In the genomic region with DNA sequence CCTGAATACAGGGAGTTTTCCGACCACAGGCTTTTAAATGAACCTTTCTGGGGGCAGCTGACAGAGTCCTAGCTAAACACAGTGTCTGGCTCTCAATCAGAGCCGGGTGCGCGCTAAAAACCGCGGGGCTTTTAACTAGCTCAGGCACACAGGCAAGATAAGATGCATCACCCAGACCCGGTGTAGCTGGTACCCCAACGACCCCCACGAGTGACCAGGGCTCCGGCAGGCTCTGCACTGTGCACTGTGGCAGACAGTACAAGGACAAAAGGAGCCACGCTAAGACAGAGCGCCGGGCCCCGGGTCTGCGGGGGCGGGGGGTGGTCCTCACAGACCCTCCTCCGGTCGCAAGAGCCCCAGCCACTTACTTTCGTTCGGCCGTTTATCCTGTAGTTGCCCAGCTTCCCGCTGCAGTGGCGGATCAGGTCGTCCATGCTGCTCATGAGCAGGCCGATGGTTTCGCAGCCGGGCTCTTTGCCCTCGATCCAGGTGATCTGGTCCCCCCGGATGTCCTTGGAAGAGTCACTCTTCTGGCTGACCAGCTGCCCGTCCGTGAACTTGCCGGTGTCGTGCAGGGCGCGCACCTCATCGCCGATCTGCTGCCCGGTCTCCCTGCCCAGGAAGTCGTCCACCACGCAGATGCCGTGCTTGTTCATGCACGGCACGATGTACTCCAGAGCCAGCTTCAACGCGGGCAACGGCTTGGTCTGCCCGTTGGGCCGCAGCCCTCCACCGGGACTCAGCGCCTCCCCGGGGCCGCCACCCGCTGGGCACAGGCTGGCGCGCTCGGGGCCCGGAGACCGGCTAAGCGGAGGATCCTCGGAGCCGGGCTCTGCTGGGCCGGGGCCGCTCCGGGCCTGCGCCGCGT, we compare ENCODE assay signal across 8 mouse cellular contexts. TPM values are rescaled to one million over a fixed set of nuclear protein-coding genes. Genes with fewer than 3 reads are reported as not detected.
DNase-seq lines count a peak whose midpoint lies in the region; ATAC-seq and TF ChIP-seq lines count a peak whose summit lies in the region.

No protein-coding gene starts in this region.

- H3K36me3 ChIP-seq in intestine, postnatal 0 days (ENCODE audit: control insufficient read depth, insufficient read depth), result no peaks in the 10 kb centered on the region
- H3K36me3 ChIP-seq in liver, embryonic 12.5 days, result 0 out of 2 replicates have a peak, but pooled peaks cover 3% of the 10 kb centered on the region
- no peaks in the 10 kb centered on the region for H3K36me3 ChIP-seq in testis, adult 2 months (ENCODE audit: control insufficient read depth, insufficient read depth, low read length)

- peak overlapping the region; percentile 72 for H3K4me2 ChIP-seq in intestine, postnatal 0 days (replicated peaks; ENCODE audit: low read depth)
- peak overlapping the region; percentile 94 for H3K4me2 ChIP-seq in liver, embryonic 12.5 days

- peak; percentile 26 for ATAC-seq in common myeloid progenitor, adult 5-6 weeks (replicated peaks; ENCODE audit: low read depth, poor library complexity, severe bottlenecking)
- peak; percentile 15 for ATAC-seq in granulocyte monocyte progenitor cell, adult 5-6 weeks (replicated peaks; ENCODE audit: poor library complexity, severe bottlenecking)
- ATAC-seq in intestine, postnatal 0 days, result peak; percentile 3; the same call in 1 of the 2 replicates
- ATAC-seq in liver, embryonic 12.5 days, result peak; percentile 5; the same call in 1 of the 2 replicates

- no peaks in the 10 kb centered on the region for H3K9me3 ChIP-seq in intestine, postnatal 0 days (ENCODE audit: control insufficient read depth)
- H3K9me3 ChIP-seq in liver, embryonic 12.5 days (replicated peaks), result no peaks in the 10 kb centered on the region

- H3K27me3 ChIP-seq in intestine, postnatal 0 days (replicated peaks; ENCODE audit: control insufficient read depth, insufficient read depth, low read length), result no peaks in the 10 kb centered on the region
- H3K27me3 ChIP-seq in liver, embryonic 12.5 days (replicated peaks), result peaks cover 25% of the 10 kb centered on the region
- H3K27me3 ChIP-seq in testis, adult 2 months (ENCODE audit: control insufficient read depth, insufficient read depth, low read length), result no peaks in the 10 kb centered on the region

- H3K4me3 ChIP-seq in intestine, postnatal 0 days (ENCODE audit: low read depth, low read length), result peak overlapping the region; percentile 78
- H3K4me3 ChIP-seq in liver, embryonic 12.5 days, result peak overlapping the region; percentile 68
- H3K4me3 ChIP-seq in testis, adult 2 months (ENCODE audit: control insufficient read depth, low read depth, low read length), result peak overlapping the region; percentile 89

- DNase-seq in ovary, adult 18-20 months (ENCODE audit: low spot score), result peak; percentile 20
- DNase-seq in ovary, postnatal 14 days (ENCODE audit: low spot score), result no peak
- DNase-seq in naive thymus-derived CD4-positive, alpha-beta T cell, adult 2 months (ENCODE audit: low read depth), result peak; percentile 66

- peak overlapping the region; percentile 90 for H3K27ac ChIP-seq in intestine, postnatal 0 days (ENCODE audit: low read depth, low read length)
- H3K27ac ChIP-seq in liver, embryonic 12.5 days, result peak overlapping the region; percentile 84
- H3K27ac ChIP-seq in testis, adult 2 months (ENCODE audit: control insufficient read depth, insufficient read depth, low read depth, low read length), result peak overlapping the region; percentile 27; the same call in 1 of the 2 replicates

- H3K4me1 ChIP-seq in intestine, postnatal 0 days (replicated peaks; ENCODE audit: control insufficient read depth, insufficient read depth, low read length), result peaks cover 7% of the 10 kb centered on the region; the same call in 1 of the 2 replicates
- H3K4me1 ChIP-seq in liver, embryonic 12.5 days, result peaks cover 62% of the 10 kb centered on the region
- peaks cover 12% of the 10 kb centered on the region for H3K4me1 ChIP-seq in testis, adult 2 months (ENCODE audit: control insufficient read depth, insufficient read depth, low read length)

- whole genome bisulfite sequencing in intestine, postnatal 0 days, result under 1% methylated on average over 67 of the region's 67 CpGs
- WGBS in liver, embryonic 12.5 days (ENCODE audit: insufficient replicate concordance), result under 1% methylated on average over 67 of the region's 67 CpGs

- TF ChIP-seq CTCF in intestine, postnatal 0 days (IDR thresholded peaks at IDR 0.05; ENCODE audit: low read depth), result no peak
- no peak for TF ChIP-seq CTCF in testis, adult 2 months (IDR thresholded peaks at IDR 0.05; ENCODE audit: control insufficient read depth, insufficient read depth, insufficient replicate concordance, low read depth, low read length)

- H3K9ac ChIP-seq in intestine, postnatal 0 days (ENCODE audit: low read depth, low read length), result peak overlapping the region; percentile 71
- H3K9ac ChIP-seq in liver, embryonic 12.5 days, result peak overlapping the region; percentile 78

- TF ChIP-seq POLR2A in testis, adult 2 months (IDR thresholded peaks at IDR 0.05; ENCODE audit: control insufficient read depth, low read depth, low read length), result 0 out of 2 replicates have a peak, but pooled peaks have one; percentile 9

RNA-seq across cellular contexts. Expression of a gene that starts 1.0 kb away (rescaled TPM):
- total RNA-seq in common myeloid progenitor, adult 5-6 weeks (2017), result 19.4 and 24.8 TPM in 2 replicates
- total RNA-seq in granulocyte monocyte progenitor cell, adult 5-6 weeks (2014; fragmentation: Nextera tagmentation), result 24.1 and 24.6 TPM in 2 replicates
- 16.3 and 23.5 TPM in 2 replicates for total RNA-seq in granulocyte monocyte progenitor cell, adult 5-6 weeks (2017)
- 8.2 and 8.5 TPM in 2 replicates for polyA plus RNA-seq in intestine, postnatal 0 days (2015; fragmentation: Nextera tagmentation; extraction: Ambion mirVana)
- polyA plus RNA-seq in liver, embryonic 12.5 days (2016; fragmentation: Nextera tagmentation; extraction: Ambion mirVana), result 4.3 TPM in 2 replicates
- polyA plus RNA-seq in testis, adult 2 months (2012; rRNA removed), result 3.8 and 4.2 TPM in 2 replicates

RNA-seq across cellular contexts. Expression of a gene that starts 50.4 kb away (rescaled TPM):
- total RNA-seq in common myeloid progenitor, adult 5-6 weeks (2017), result 25.7 and 26.8 TPM in 2 replicates
- total RNA-seq in granulocyte monocyte progenitor cell, adult 5-6 weeks (2014; fragmentation: Nextera tagmentation), result 18.5 and 18.8 TPM in 2 replicates
- total RNA-seq in granulocyte monocyte progenitor cell, adult 5-6 weeks (2017), result 20.9 and 21.8 TPM in 2 replicates
- polyA plus RNA-seq in intestine, postnatal 0 days (2015; fragmentation: Nextera tagmentation; extraction: Ambion mirVana), result 4.5 and 4.7 TPM in 2 replicates
- 11.1 and 12.4 TPM in 2 replicates for polyA plus RNA-seq in liver, embryonic 12.5 days (2016; fragmentation: Nextera tagmentation; extraction: Ambion mirVana)
- polyA plus RNA-seq in testis, adult 2 months (2012; rRNA removed), result 119 and 129 TPM in 2 replicates

RNA-seq across cellular contexts. Expression of a gene that starts 50.6 kb away (rescaled TPM):
- 15.2 and 16.2 TPM in 2 replicates for total RNA-seq in common myeloid progenitor, adult 5-6 weeks (2017)
- 9.6 and 16.2 TPM in 2 replicates for total RNA-seq in granulocyte monocyte progenitor cell, adult 5-6 weeks (2014; fragmentation: Nextera tagmentation)
- total RNA-seq in granulocyte monocyte progenitor cell, adult 5-6 weeks (2017), result 14.7 and 16.0 TPM in 2 replicates
- 4.7 and 5.4 TPM in 2 replicates for polyA plus RNA-seq in intestine, postnatal 0 days (2015; fragmentation: Nextera tagmentation; extraction: Ambion mirVana)
- 9.4 and 10.5 TPM in 2 replicates for polyA plus RNA-seq in liver, embryonic 12.5 days (2016; fragmentation: Nextera tagmentation; extraction: Ambion mirVana)
- polyA plus RNA-seq in testis, adult 2 months (2012; rRNA removed), result 13.1 and 13.8 TPM in 2 replicates

Comparison
In these comparisons a context has a peak if more than half of its experiments do, and no peak if none do; other contexts are left out.
1. H3K27ac ChIP-seq: peak in every context shown above with its lines; median percentile 90 in intestine, postnatal 0 days; 84 in liver, embryonic 12.5 days; 27 in testis, adult 2 months.